Mouse (Mus musculus) midbrain, embryonic 15.5 days (tissue): ENCODE results near the gene Ush2a. TPM values are rescaled to one million over a fixed set of nuclear protein-coding genes. Genes with fewer than 3 reads are reported as not detected.

Experiments
- ATAC-seq: fragments of 200-750 bp; cut with Nextera tagmentation; replicated peaks from 2 replicates; pipeline ENCODE4 v1.8.0; 2017; ENCODE audit warnings: moderate TSS enrichment
- H3K27ac ChIP-seq: fragments of 300-500 bp; sonication (generic); 2 replicates; pipeline ENCODE4 v1.5.1; 2015; ENCODE audit warnings: mild to moderate bottlenecking, inconsistent platforms
- H3K27me3 ChIP-seq: fragments of 300-500 bp; sonication (generic); replicated peaks from 2 replicates; pipeline ENCODE4 v1.6.1; 2015; ENCODE audit warnings: inconsistent platforms
- H3K36me3 ChIP-seq: fragments of 300-500 bp; sonication (generic); replicated peaks from 2 replicates; pipeline ENCODE4 v1.6.1; 2015; ENCODE audit warnings: inconsistent platforms
- H3K4me1 ChIP-seq: fragments of 300-500 bp; sonication (generic); 2 replicates; pipeline ENCODE4 v1.6.1; 2015; ENCODE audit warnings: inconsistent platforms
- H3K4me2 ChIP-seq: fragments of 300-500 bp; sonication (generic); 2 replicates; pipeline ENCODE4 v1.6.1; 2015; ENCODE audit warnings: inconsistent platforms, mild to moderate bottlenecking, moderate library complexity
- H3K4me3 ChIP-seq: fragments of 300-500 bp; sonication (generic); 2 replicates; pipeline ENCODE4 v1.5.1; 2015; ENCODE audit warnings: mild to moderate bottlenecking, inconsistent platforms
- H3K9ac ChIP-seq: fragments of 300-500 bp; sonication (generic); 2 replicates; pipeline ENCODE4 v1.6.1; 2015; ENCODE audit warnings: mild to moderate bottlenecking, inconsistent platforms
- H3K9me3 ChIP-seq: fragments of 300-500 bp; sonication (generic); 2 replicates; pipeline ENCODE4 v1.6.1; 2016; ENCODE audit warnings: inconsistent platforms
- WGBS: fragments of 180-500 bp; shearing (Covaris S2); methylation state at CpG from one replicate; pipeline ENCODE4 v1.1.7; 2015; ENCODE audit warnings: mixed read lengths; 5-methylcytosine and 5-hydroxymethylcytosine counted together
- polyA plus RNA-seq: library from polyadenylated mRNA; unstranded; fragments of >200 nt; fragmentation: Nextera tagmentation; extraction: Ambion mirVana; gene quantifications from 2 replicates; pipeline ENCODE4 v1.2.1, GENCODE M21; 2015

The Ush2a gene
- polyA plus RNA-seq, 1 experiment from 2014 or later, result 0.37 TPM

- 73% methylated on average over 11 of the region's 11 CpGs for WGBS
- Histone ChIP-seq H3K4me3 (no peak overlapping the region), H3K4me2 (no peak overlapping the region), H3K27me3 (no peaks in the 10 kb centered on the region), H3K27ac (no peak overlapping the region), H3K36me3 (no peaks in the 10 kb centered on the region), H3K9me3 (no peaks in the 10 kb centered on the region), H3K4me1 (no peaks in the 10 kb centered on the region), H3K9ac (no peak overlapping the region)
- ATAC-seq, result no peak
These were observed 568.9 kb downstream of the Ush2a start for GRCm38 (mm10) chr1:188830527-188831407.

GRCm38 (mm10) chr1:188833906-188834305, 572.1 kb downstream of the Ush2a start:
- Histone ChIP-seq H3K4me1 (no peaks in the 10 kb centered on the region), H3K27me3 (no peaks in the 10 kb centered on the region), H3K27ac (no peak overlapping the region), H3K9ac (no peak overlapping the region), H3K9me3 (no peaks in the 10 kb centered on the region), H3K4me2 (peak overlapping the region; percentile 27; the same call in 1 of the 2 replicates), H3K36me3 (no peaks in the 10 kb centered on the region), H3K4me3 (no peak overlapping the region)
- 7% methylated on average over 9 of the region's 9 CpGs for WGBS
- no peak for ATAC-seq

- Histone ChIP-seq H3K4me2 (no peak overlapping the region), H3K27me3 (no peaks in the 10 kb centered on the region), H3K4me1 (no peaks in the 10 kb centered on the region), H3K4me3 (no peak overlapping the region), H3K9me3 (no peaks in the 10 kb centered on the region), H3K9ac (no peak overlapping the region), H3K36me3 (no peaks in the 10 kb centered on the region), H3K27ac (no peak overlapping the region)
- ATAC-seq, result no peak
- whole genome bisulfite sequencing, result 81% methylated on average over 3 of the region's 3 CpGs
These were observed 572.9 kb downstream of the Ush2a start for GRCm38 (mm10) chr1:188834770-188835169.

GRCm38 (mm10) chr1:188837613-188838295, 575.9 kb downstream of the Ush2a start:
- H3K9ac ChIP-seq, result no peak overlapping the region
- H3K27ac ChIP-seq, result no peak overlapping the region
- no peak for ATAC-seq
- H3K9me3 ChIP-seq, result no peaks in the 10 kb centered on the region
- H3K36me3 ChIP-seq, result no peaks in the 10 kb centered on the region
- no peaks in the 10 kb centered on the region for H3K27me3 ChIP-seq
- H3K4me2 ChIP-seq, result no peak overlapping the region
- H3K4me3 ChIP-seq, result no peak overlapping the region
- WGBS, result 90% methylated on average over 5 of the region's 5 CpGs
- H3K4me1 ChIP-seq, result no peaks in the 10 kb centered on the region

GRCm38 (mm10) chr1:188847242-188847641, 585.4 kb downstream of the Ush2a start:
- ATAC-seq, result no peak
- Histone ChIP-seq H3K4me1 (no peaks in the 10 kb centered on the region), H3K9ac (no peak overlapping the region), H3K27me3 (no peaks in the 10 kb centered on the region), H3K36me3 (no peaks in the 10 kb centered on the region), H3K4me3 (no peak overlapping the region), H3K27ac (no peak overlapping the region), H3K9me3 (no peaks in the 10 kb centered on the region), H3K4me2 (no peak overlapping the region)
- WGBS, result 95% methylated on average over 6 of the region's 6 CpGs

GRCm38 (mm10) chr1:188852776-188853175, 591.0 kb downstream of the Ush2a start:
- Histone ChIP-seq H3K4me2 (no peak overlapping the region), H3K4me1 (no peaks in the 10 kb centered on the region), H3K9ac (no peak overlapping the region), H3K36me3 (no peaks in the 10 kb centered on the region), H3K4me3 (no peak overlapping the region), H3K27ac (no peak overlapping the region), H3K27me3 (no peaks in the 10 kb centered on the region), H3K9me3 (no peaks in the 10 kb centered on the region)
- no peak for ATAC-seq
- 72% methylated on average over 5 of the region's 5 CpGs for WGBS

GRCm38 (mm10) chr1:188854240-188854639, 592.4 kb downstream of the Ush2a start:
- Histone ChIP-seq H3K9ac (no peak overlapping the region), H3K27ac (no peak overlapping the region), H3K4me1 (no peaks in the 10 kb centered on the region), H3K4me3 (no peak overlapping the region), H3K27me3 (no peaks in the 10 kb centered on the region), H3K4me2 (no peak overlapping the region), H3K9me3 (no peaks in the 10 kb centered on the region), H3K36me3 (no peaks in the 10 kb centered on the region)
- no peak for ATAC-seq

GRCm38 (mm10) chr1:188855034-188855433, 593.2 kb downstream of the Ush2a start:
- no peak overlapping the region for H3K4me3 ChIP-seq
- H3K4me1 ChIP-seq, result no peaks in the 10 kb centered on the region
- H3K9me3 ChIP-seq, result no peaks in the 10 kb centered on the region
- no peak overlapping the region for H3K27ac ChIP-seq
- H3K36me3 ChIP-seq, result no peaks in the 10 kb centered on the region
- H3K27me3 ChIP-seq, result no peaks in the 10 kb centered on the region
- 100% methylated on average over 2 of the region's 2 CpGs for WGBS
- H3K4me2 ChIP-seq, result no peak overlapping the region
- H3K9ac ChIP-seq, result no peak overlapping the region
- ATAC-seq, result no peak

GRCm38 (mm10) chr1:188859718-188860117, 597.9 kb downstream of the Ush2a start:
- Histone ChIP-seq H3K9me3 (no peaks in the 10 kb centered on the region), H3K4me2 (no peak overlapping the region), H3K27ac (no peak overlapping the region), H3K27me3 (no peaks in the 10 kb centered on the region), H3K9ac (no peak overlapping the region), H3K36me3 (no peaks in the 10 kb centered on the region), H3K4me3 (no peak overlapping the region), H3K4me1 (no peaks in the 10 kb centered on the region)
- WGBS, result 94% methylated on average over 5 of the region's 5 CpGs
- ATAC-seq, result no peak

GRCm38 (mm10) chr1:188865881-188866280, 604.1 kb downstream of the Ush2a start:
- no peak overlapping the region for H3K4me2 ChIP-seq
- H3K27ac ChIP-seq, result no peak overlapping the region
- no peak overlapping the region for H3K9ac ChIP-seq
- peaks cover 7% of the 10 kb centered on the region; the same call in 1 of the 2 replicates for H3K4me1 ChIP-seq
- no peak for ATAC-seq
- 45% methylated on average over 5 of the region's 5 CpGs for WGBS
- no peak overlapping the region for H3K4me3 ChIP-seq
- H3K36me3 ChIP-seq, result no peaks in the 10 kb centered on the region
- no peaks in the 10 kb centered on the region for H3K9me3 ChIP-seq
- H3K27me3 ChIP-seq, result no peaks in the 10 kb centered on the region

GRCm38 (mm10) chr1:188866515-188866914, 604.7 kb downstream of the Ush2a start:
- no peak for ATAC-seq
- no peak overlapping the region for H3K4me2 ChIP-seq
- no peaks in the 10 kb centered on the region for H3K36me3 ChIP-seq
- H3K27me3 ChIP-seq, result no peaks in the 10 kb centered on the region
- peaks cover 7% of the 10 kb centered on the region; the same call in 1 of the 2 replicates for H3K4me1 ChIP-seq
- no peaks in the 10 kb centered on the region for H3K9me3 ChIP-seq
- H3K9ac ChIP-seq, result no peak overlapping the region
- H3K4me3 ChIP-seq, result no peak overlapping the region
- 0 out of 2 replicates have a peak overlapping the region, but pooled peaks have one; percentile 5 for H3K27ac ChIP-seq
- 81% methylated on average over 11 of the region's 11 CpGs for WGBS

GRCm38 (mm10) chr1:188878531-188879055, 616.8 kb downstream of the Ush2a start:
- no peak overlapping the region for H3K4me2 ChIP-seq
- ATAC-seq, result no peak
- H3K9me3 ChIP-seq, result no peaks in the 10 kb centered on the region
- no peak overlapping the region for H3K4me3 ChIP-seq
- H3K36me3 ChIP-seq, result no peaks in the 10 kb centered on the region
- 90% methylated on average over 4 of the region's 4 CpGs for WGBS
- no peaks in the 10 kb centered on the region for H3K27me3 ChIP-seq
- H3K9ac ChIP-seq, result no peak overlapping the region
- no peaks in the 10 kb centered on the region for H3K4me1 ChIP-seq
- no peak overlapping the region for H3K27ac ChIP-seq
